Mouse (Mus musculus) urinary bladder, postnatal 36 days (tissue): ENCODE data around the gene Shc4.
A peak's percentile ranks its signal among the peaks of the same experiment; 100 is the strongest.

ENCODE experiments used
- DNase-seq, 2 experiments: peaks; one replicate each; pipeline ENCODE4 v3.0.0; 2022; ENCODE audit warnings: low spot score in 2 of 2, mixed read lengths in 1 of 2

Shc4 gene

DNA sequence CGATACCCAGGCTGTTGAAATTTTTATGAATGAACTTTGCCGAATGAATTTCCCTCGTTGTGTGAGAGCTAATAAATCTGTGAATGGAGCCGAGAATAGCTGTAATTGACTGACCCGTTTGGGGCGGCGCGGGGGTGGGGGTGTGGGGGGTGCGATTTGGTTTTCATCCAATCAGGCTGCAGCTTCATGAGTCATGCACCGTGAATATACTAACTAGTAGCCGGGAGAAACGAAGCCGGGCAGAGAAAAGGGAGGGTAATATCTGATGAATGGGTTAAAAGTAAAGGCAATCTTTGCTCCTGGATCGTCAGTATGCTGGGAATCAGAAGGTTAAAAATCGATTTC is at the start of gene Shc4:
TSS of gene Shc4 (minus strand) at position 63 of the 345 bp plus-strand sequence.
- no peak for DNase-seq

DNA sequence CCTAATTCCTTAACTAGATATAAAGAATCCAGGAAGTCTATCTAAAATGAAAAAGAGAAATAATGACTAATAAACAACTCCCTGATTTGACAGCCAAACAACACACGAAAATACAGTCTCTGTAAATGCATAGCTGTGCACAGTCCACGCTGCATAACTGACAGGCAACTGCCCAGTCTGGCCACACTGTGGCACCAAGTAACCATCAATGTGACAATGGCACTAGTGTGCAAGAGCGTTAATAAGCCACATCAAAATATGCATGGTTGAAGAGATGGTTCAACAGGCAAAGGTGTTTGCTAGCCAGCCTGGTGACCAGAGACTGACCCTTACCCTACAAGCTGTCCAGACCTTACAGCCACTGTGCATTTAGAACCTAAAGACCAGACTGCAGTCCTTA is 41.1 kb upstream of the Shc4 start:
- DNase-seq, result no peak

DNA sequence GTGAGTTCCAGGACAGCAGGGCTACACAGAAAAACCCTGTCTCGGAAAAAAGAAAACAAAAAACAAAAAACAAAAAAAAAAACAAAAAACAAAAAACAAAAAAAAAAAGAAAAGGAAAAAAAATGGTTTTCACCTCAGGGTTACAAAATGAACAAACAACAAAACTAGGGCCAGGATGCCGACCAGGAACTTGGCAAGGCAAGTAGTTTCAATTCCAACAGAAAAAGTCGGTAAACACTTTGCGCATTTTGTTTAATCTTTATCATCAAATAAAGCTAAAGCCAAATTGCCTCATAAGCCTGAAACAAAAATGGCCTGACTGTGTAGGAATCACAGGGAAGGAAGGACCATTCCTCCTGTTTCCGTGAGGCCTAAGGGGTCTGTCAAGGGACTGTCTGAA is 40.6 kb upstream of the Shc4 start:
- DNase-seq, result no peak

DNA sequence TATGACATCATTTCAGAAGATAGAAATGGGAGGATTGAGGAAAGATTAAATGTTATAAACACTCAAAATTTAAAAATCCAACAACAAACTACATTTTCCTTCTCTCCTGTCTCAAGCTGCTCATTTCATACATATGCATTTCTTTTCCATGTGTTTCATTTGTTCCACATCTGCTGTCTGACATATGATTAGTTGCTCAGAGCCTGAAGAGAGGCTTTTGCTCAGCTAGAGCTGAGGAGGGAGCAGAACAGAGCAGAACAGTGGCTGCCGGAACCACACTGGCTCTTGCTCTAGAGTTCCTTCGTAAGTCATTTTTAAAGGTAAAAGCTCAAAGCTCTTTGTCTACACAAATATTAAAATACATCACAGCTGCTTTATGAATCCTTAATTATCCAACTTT is 25.4 kb upstream of the Shc4 start:
- no peak for DNase-seq

DNA sequence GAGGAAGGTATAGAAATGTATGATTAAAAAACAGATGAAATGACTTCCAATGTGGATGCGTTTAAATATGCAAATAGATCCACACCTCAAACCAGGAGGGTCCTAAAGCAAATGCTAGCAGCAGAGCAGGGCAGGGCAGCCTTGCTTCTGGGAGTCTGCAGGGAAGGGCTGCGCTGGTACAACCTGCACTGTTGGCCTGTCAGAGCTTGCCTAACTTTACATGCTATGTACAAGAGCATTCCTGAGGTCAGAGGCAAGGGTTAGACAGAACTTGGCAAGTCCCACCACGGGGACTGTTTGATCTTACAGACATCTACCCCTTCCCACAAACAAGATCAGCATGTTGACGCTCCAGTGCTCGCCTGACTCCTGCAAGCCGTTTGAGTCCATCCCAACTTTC is 15.4 kb upstream of the Shc4 start:
- DNase-seq, result peak; percentile 16 to 33

DNA sequence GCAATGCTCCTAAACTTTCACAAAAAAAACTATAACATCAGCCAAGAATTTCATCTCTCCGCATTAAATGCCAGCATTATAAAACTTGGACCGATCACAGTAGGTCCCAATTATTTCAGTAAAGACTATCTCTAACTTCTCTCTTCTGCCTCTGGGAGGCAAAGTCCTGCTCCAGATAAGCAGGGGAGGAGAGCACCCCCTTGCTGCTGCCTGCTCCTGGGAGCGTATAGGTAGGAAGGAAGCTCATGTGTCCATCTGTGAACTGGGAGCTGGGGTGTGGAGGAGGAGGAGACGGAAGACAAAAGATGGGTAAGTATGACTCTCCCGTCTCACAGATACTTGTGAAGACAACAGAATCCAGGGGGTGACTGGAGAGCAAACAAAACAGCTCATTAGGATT is 14.8 kb upstream of the Shc4 start:
- no peak for DNase-seq

DNA sequence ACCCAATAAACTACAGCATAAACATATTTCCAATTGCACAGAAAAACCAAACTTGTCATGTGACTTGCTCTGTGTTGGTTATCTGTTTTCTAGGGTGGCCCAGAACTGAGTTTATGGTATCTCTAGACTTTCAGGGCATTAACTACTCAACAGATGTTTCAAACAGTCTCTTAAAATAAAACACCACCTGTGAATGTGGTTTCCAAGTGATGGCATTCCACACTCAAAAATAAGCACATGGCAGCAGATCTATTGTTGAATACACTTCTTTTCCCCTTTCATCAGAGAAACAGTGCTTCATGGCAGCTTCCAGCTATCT is 12.0 kb upstream of the Shc4 start:
- no peak for DNase-seq

DNA sequence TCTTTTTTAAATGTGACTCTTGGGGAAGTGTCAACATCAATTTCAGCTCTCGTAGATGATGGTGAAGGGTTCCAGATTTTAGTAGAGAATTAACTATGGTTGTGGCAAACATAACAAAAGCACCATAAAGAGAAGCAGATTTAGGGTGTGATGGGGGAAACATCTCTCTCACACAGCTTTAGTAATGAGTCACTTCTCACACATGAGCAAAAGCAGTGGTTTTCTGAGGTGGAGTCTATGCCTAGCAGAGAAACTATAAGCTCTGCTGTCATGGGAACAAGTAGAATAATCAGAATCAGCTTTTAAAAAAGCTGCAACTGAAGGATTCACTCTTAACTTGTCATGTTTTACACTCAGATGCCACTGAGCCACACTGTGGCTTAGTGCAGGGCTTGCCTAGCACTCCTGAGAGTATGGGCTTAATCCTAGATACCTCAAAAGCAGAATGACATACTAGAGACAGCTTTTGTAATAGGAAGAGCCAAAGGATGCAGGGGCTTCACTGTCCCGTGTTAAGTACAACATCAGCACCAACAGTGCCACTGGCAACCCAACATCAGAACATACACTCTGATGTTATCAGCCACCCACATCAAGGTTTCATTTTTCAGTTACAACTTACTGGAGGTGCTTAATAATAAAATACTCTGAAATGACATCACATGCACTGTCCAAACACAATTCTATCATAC is 11.5 kb upstream of the Shc4 start:
- DNase-seq, result no peak

DNA sequence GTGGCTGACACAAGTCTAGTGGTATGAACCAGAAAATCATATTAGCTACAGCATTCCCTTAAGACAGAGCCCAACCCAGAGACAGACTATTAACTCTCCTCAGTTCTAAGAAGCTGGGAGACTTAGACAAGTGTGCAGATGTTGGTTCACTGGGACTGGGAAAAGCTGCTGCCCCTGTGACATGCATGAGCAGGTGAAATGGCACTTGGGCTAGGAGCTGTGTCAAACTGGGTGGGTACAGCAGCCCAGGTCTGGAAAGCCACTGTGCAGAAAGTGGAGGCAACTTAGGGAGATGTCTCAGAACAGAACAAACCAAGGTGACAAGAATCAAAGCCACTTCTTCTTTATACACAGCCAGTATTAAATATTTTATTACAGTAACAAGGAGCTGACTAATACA is 10.8 kb upstream of the Shc4 start:
- no peak for DNase-seq

DNA sequence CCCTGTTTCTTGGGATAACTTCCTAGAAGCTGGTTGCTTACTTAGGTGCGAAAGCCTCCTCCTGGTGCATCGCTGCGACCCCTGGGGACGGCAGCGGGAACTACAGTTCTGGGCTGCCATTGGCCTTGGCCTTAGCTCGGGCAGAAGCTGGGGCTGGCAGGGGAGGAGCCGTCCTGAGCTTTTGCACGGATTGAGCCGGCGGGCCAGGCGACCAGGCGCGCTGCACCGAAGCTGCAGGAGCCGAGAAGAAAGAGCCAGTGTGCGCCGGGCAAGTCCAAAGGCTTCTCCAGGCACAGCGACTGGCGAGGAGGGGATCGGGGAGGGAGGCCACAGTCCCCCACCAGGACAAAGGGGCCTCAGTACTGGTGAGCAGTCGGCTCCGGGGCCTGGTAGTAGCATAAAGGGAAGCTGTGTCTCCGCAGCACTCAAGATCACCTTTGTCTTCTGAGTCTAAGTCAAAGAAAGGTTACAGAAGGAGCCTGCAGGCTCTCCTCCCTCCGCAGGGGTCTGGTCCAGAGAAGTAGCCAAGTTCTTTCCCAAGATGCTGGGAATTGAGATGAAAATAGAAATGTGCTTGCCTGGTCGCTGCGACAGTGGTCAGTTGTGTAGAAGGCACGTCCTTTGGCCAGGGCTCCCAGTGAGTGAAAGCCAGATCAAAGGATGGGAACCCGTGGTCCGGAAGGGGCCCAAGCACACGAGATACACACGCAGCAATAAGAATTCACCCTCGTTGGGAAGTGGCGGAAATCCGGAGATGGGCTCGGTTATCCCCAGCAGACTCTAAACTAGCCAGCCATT is 8.0 kb upstream of the Shc4 start:
- DNase-seq, result peak; percentile 86 to 94

DNA sequence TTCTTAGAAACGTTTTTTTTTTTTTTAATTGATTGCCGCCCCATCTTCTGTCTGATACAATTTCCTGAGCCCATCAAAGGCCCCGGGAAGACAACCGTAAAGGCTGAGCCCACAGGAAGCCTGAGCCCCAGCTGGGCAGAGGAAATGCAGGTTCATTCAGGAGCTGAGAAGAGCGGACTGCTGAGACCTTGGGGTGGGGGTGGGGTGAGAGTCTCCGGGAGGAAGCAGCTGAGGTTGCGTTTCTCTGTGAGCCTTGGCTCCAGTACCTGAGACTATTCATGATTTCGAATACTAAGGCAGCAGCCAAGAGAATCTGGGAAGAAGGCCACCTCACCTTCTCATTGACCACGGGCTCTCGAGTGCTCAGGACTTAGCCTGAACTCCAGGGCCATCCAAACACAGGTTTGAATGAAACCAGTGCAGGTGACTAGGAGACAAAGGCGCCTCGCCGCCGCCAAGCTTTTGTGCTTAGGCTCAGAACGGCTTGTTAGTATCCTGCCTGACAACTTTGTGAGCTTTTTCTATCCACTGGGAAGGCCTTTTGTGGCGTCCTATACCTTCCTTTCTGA is 682 bp upstream of the Shc4 start:
- DNase-seq, result no peak

DNA sequence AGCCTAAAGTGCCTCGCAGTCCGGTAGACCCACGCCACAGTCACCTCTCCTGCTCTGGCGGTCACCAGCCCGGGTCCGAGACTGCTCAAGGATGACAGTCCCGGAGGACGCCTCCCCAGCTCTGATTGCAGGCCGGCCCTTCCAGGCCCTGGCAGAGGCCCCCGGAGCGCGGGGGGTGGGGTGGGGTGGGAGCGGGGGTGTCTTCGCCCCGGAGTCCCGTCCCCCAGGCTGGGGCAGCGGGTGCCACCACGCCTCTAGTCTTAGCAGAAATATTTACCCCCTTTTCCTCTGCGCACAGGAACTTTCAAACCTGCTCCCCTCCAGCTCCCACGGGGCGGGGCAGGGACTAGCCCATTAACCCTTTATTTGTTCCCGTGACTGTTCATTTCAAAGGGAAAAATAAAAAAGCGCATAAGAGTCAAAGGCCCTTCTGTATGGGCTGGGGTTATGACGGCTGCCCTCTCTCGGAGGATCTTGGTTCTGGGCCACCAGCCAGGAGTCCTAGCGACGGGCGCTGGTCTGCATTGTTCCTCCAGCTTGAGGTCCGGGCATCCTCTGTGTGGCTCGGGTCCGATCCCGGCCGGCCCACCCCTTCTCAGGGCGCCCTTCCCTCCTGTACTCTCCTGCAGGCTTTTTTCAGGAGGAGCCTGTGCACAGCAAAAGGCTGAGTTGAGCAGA is 401 bp downstream of the Shc4 start:
- DNase-seq, result peak in 1 of 2 experiments; percentile 31

DNA sequence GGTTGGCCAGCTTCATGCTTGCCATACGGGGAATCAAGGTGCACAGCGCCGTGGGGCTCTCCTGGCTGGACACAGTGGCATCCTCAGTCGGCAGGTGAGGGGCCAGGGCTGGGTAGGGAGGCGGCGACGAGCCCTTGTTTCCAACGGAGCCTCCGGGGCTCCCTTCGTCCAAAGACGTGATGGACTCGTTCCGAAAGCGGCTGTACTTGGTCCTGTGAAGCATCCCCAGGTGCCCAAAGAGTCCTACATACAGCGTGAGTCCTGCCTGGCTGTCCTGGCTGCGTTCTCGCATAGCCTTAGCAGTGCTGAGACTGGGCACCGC is 901 bp downstream of the Shc4 start:
- no peak for DNase-seq

DNA sequence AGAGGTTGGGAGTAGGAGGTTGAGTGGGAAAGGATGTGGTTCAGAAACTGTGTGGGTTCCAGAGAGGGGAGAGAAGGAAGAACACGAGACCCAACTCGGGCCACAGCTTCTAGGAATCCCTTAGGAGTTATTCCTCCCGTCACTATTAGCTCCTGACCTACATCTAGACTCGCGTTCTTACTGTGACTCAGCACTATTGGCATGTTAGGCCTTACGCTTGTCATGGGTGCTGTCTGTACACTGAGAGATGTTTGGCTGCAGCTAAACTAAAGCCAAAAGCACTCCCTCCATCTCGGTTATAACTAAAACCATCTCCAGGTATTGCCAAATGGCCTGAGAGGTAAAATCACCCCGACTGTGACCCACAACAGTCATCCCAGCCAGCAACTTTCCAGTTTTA is 7.3 kb downstream of the Shc4 start:
- DNase-seq, result no peak

DNA sequence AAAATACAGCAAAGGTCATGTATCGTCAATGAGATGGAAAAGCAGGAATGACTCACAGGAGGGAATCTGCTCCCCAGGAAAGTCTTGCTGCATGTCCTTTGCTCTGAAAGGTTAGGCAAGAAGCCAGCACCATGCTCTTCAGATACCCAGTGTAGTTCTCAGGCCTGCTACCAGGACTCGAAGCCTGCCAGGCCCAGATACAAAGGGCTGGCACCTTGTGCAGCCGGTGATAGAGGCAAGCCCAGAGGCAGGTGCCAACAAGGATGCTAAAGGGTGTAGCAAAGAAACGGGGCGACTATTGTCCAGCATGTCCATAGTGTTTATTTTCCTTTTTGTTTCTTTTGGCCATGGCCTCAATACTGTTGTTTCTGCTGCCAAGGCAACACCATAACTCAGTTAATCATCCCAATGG is 17.4 kb downstream of the Shc4 start:
- DNase-seq, result no peak

DNA sequence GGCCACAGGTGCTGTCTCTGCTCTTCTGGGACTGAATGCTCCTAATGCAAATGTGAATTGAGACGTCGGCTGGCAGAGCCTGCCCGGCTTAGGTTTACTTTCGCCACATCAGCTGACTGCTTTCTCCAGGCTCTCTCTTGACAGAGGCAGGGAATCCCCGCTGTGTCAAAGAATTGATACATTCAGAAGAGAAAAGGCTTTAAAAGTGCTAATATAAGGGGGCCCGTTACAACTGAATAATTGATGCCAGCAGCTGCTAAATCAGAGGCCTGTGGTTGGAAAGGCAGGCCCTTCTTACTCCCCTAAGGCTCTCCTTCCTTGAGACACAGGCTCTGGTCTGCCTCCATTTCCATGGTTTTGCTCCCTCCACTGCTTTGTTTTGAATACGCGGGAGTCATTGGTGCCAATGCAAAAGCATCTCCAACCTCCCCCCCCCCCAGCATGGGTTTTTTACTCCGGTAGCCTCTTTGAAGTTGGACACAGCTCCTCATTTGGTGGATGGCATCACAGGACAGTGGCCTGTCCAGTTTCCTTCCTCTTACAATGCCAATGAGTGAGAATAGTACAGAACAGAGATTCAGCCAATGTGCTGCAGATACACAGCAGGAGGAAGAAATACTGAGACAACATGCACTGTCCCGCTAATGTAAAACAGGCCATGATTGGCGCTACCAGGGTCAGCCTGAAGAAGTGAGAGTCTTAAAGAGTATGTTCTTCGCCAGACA is 18.9 kb downstream of the Shc4 start:
- no peak for DNase-seq

DNA sequence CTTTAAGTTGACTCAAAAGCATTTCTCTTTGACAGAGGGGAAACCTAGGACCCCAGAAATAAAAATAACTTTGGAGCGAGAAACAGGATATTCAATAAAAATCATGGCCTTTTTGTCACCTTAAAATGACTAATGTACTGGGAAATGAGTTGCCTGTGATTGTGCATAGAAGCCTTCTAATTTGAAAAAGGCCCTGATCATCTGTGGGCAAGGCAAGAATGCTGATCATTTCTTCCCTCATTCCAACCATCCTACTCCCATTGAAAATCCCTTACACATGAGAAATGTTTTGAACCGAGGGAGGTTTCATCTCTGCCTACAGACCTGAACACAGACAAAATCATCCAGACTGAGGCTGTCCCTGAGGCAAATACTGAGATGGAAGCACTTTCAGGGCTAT is 21.1 kb downstream of the Shc4 start:
- no peak for DNase-seq

DNA sequence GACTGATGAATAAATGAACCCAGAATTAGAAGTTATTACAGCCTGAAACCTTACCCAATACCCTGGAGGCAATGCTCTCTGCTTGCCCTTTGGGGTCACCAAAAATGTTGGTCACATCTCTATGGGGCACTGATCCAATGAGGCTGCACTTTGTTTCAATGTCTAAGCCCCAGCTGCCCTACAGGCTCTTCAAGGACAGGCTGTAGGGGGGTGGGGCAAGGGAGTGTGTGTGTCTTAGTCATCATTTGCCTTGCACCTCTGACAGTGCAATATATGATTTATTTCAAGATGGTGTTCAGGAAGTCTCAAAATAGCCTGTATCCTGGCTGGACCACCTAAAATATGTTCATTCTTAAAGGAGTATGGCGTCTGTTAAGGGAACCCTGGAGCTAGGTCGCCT is 22.3 kb downstream of the Shc4 start:
- DNase-seq, result no peak

DNA sequence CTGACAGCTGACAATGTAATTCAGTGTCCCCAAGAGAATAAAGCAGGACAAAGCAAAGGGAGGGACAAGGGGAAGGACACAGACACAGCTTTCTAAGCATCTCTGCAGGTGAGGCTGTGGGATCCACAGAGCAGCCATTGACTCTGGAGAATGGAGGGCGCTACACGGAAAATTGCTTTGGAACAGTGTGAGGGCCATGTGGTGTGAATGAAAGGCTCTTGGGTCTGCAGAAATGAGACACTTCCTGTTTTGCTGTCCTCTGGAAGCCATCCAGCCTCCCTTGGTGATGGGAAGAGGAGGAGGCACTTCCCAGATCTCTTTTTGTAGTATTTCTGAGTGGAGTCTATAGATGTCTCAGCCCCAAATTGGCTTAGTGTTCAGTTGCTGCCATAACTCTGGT is 27.7 kb downstream of the Shc4 start:
- no peak for DNase-seq

DNA sequence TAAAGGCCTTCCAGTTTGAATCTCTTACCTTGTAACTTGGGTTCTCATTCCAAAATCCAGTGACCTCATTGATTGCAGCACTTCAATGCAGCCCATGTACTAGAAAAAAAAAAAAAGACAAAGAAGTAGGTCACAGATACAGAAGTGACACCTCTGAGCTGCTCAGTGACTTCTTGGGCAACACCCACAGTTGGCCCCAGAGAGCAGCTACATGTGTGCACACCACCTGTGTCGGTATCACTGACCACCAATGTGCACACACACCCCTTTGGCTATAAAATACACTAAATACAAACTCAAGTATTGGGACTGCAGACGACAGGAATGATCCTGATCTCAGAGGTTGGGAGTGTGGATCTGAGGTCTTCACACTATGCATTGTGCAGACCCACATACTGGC is 29.1 kb downstream of the Shc4 start:
- DNase-seq, result no peak

DNA sequence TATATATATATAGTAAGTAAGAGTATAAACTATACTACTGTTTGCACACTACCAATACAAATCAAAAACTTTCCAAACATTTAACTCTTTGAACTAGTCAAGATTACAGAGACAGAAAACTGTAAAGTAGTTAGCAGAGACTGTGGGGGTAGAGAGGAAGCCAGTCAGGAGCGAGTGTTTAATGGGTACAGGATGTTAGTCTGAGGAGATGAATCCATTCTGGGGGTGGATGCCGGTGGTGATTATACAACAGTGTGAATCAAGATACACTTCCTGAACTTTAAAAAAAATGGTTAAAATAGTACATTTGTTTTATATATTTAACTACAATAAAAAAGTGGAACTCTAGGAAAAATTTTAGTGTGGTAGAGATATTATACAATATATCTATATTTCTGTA is 31.9 kb downstream of the Shc4 start:
- DNase-seq, result no peak

DNA sequence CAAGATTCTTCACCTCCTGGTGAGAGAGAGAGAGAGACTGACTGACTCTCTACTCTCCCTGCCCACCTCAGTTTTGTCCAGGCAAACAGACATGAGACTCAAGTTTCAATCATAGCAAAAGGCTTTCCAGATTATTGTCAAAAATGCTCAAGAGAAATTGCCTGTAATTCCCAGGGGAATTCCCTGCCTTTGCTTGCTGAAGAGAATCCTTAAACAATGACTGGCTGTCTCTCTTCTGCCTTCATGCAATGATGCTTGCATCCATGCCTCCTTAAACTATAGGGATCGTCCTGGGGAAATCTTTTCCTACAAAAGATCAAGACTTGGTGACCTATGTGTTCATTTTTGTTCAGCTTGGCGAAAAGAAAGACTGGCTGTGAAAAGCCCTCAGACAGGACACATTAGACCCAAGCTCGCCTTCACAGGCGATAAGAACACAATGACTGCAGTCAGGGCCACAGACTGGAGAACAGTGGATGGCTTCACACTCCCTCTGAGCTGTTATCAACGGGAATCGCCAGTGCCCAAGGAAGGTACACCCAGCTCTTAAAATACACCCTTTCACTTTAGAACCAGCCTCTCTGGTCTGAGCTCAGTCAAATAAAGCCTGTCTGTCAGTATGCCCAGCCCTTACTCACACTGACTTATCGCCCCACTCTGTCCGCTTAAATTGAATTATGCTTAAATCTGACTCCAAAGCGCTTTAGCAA is 38.4 kb downstream of the Shc4 start:
- no peak for DNase-seq
